Mouse (Mus musculus) liver, embryonic 13.5 days (tissue): ENCODE measurements around the gene Ak5. TPM values are rescaled to one million over a fixed set of nuclear protein-coding genes. Genes with fewer than 3 reads are reported as not detected.
"Not testable (repeated sequence)": the region's sequence is repeated elsewhere in the genome, so short reads cannot be mapped to it uniquely, and the experiment has no call there.

Experiments used
- ATAC-seq: fragments of 200-750 bp; cut with Nextera tagmentation; 2 replicates; pipeline ENCODE4 v1.8.0; 2017; ENCODE audit warnings: low read depth, mild to moderate bottlenecking, moderate number of reproducible peaks, moderate library complexity
- DNase-seq: peaks from one replicate; pipeline ENCODE4 v3.0.0; 2022
- H3K27ac ChIP-seq: fragments of 300-500 bp; sonication (generic); 2 replicates; pipeline ENCODE4 v1.5.1; 2015; ENCODE audit warnings: moderate library complexity, mild to moderate bottlenecking, inconsistent platforms
- H3K27me3 ChIP-seq: fragments of 300-500 bp; sonication (generic); 2 replicates; pipeline ENCODE4 v1.6.1; 2015; ENCODE audit warnings: mild to moderate bottlenecking, inconsistent platforms
- H3K36me3 ChIP-seq: fragments of 300-500 bp; sonication (generic); 2 replicates; pipeline ENCODE4 v1.6.1; 2015; ENCODE audit warnings: mild to moderate bottlenecking, inconsistent platforms
- H3K4me1 ChIP-seq: fragments of 300-500 bp; sonication (generic); replicated peaks from 2 replicates; pipeline ENCODE4 v1.6.1; 2015; ENCODE audit warnings: inconsistent platforms
- H3K4me2 ChIP-seq: fragments of 300-500 bp; sonication (generic); 2 replicates; pipeline ENCODE4 v1.6.1; 2015; ENCODE audit warnings: inconsistent platforms, mild to moderate bottlenecking, moderate library complexity
- H3K4me3 ChIP-seq: fragments of 300-500 bp; sonication (generic); replicated peaks from 2 replicates; pipeline ENCODE4 v1.5.1; 2015; ENCODE audit warnings: mild to moderate bottlenecking, inconsistent platforms
- H3K9ac ChIP-seq: fragments of 300-500 bp; sonication (generic); 2 replicates; pipeline ENCODE4 v1.6.1; 2015; ENCODE audit warnings: mild to moderate bottlenecking, inconsistent platforms
- H3K9me3 ChIP-seq: fragments of 300-500 bp; sonication (generic); replicated peaks from 2 replicates; pipeline ENCODE4 v1.6.1; 2016; ENCODE audit warnings: inconsistent platforms
- WGBS: fragments of 180-500 bp; shearing (Covaris S2); methylation state at CpG from one replicate; pipeline ENCODE4 v1.1.7; 2015; ENCODE audit not compliant: insufficient replicate concordance; 5-methylcytosine and 5-hydroxymethylcytosine counted together
- polyA plus RNA-seq: library from polyadenylated mRNA; unstranded; fragments of >200 nt; fragmentation: Nextera tagmentation; extraction: Ambion mirVana; gene quantifications from 2 replicates; pipeline ENCODE4 v1.2.1, GENCODE M21; 2015

The Ak5 gene
- polyA plus RNA-seq: 0.30 and 0.36 TPM in 2 replicates

- Histone ChIP-seq H3K9me3 (no peaks in the 10 kb centered on the region), H3K4me2 (peak within 1 kb of the TSS; percentile 59), H3K27me3 (peaks cover 70% of the 10 kb centered on the region), H3K4me1 (peaks cover 5% of the 10 kb centered on the region), H3K9ac (no peak within 1 kb of the TSS), H3K4me3 (peak within 1 kb of the TSS; percentile 43), H3K36me3 (no peaks in the 10 kb centered on the region), H3K27ac (no peak within 1 kb of the TSS)
- ATAC-seq: no peak
- DNase-seq: no peak
- WGBS: 2% methylated on average over 3 of the region's 5 CpGs
These were observed at the start of gene Ak5 for GRCm38 (mm10) chr3:152668239-152668638. TSS of gene Ak5 (minus strand) at chr3:152668360.

GRCm38 (mm10) chr3:152713991-152714902 lies 46.1 kb upstream of the Ak5 start, which contains the start of gene Pigk:
TSS of gene Pigk (plus strand) at chr3:152714100.
- Histone ChIP-seq H3K9ac (peak within 1 kb of the TSS; percentile 86), H3K27ac (peak within 1 kb of the TSS; percentile 48; the same call in 1 of the 2 replicates), H3K9me3 (no peaks in the 10 kb centered on the region), H3K36me3 (no peaks in the 10 kb centered on the region), H3K27me3 (no peaks in the 10 kb centered on the region), H3K4me3 (peak within 1 kb of the TSS; percentile 96), H3K4me1 (peaks cover 15% of the 10 kb centered on the region), H3K4me2 (peak within 1 kb of the TSS; percentile 83)
- DNase-seq: peak; percentile 87
- ATAC-seq: peak; percentile 86
- under 1% methylated on average over 48 of the region's 48 CpGs for WGBS

DNA sequence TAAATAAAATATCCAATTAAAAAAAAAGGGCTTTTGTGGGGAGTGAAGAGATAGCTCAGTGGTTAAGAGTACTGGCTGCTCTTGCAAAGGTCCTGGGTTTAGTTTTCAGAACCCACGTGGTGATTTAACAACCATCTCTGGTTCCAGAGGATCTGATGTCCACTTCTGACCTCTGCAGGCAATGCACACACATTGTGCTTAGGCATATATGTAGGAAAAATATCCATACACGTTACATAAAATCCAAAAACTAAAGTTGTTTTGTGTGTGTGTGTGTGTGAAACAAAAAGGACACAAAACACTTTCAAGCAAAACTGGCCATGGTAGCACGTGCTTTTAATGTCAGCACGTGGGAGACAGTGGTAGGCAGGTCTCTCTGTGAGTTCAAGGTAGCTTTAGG lies 44.8 kb upstream of the Ak5 start:
- H3K27me3 ChIP-seq: no peaks in the 10 kb centered on the region
- no peak overlapping the region for H3K4me3 ChIP-seq
- no peak overlapping the region for H3K9ac ChIP-seq
- H3K9me3 ChIP-seq: no peaks in the 10 kb centered on the region
- no peak overlapping the region for H3K4me2 ChIP-seq
- no peak overlapping the region for H3K27ac ChIP-seq
- peaks cover 15% of the 10 kb centered on the region for H3K4me1 ChIP-seq
- DNase-seq: no peak
- no peaks in the 10 kb centered on the region for H3K36me3 ChIP-seq
- WGBS: 57% methylated on average over 4 of the region's 4 CpGs
- ATAC-seq: no peak

DNA sequence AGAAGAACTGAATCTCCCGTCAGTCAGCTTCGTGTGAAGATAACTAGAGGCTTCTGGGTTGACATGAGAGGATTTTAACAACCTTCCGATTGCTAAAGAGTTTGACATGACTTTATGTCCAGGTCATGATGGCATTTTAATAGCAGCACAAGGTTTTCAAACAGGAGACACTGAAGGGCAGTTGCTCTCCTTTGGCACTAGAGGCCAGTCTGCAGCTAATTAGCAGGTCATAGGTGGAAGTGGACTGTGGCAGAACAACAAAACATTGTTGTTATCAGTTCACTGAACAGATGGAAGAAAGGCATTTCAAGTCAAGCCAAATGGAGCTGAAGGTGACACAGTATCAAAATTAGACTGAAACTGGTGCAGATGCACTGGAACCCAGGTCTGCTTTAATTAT lies 41.8 kb upstream of the Ak5 start:
- H3K9me3 ChIP-seq: no peaks in the 10 kb centered on the region
- ATAC-seq (no peak), DNase-seq (no peak)
- H3K4me3 ChIP-seq: no peak overlapping the region
- no peak overlapping the region for H3K9ac ChIP-seq
- no peaks in the 10 kb centered on the region for H3K27me3 ChIP-seq
- no peaks in the 10 kb centered on the region for H3K36me3 ChIP-seq
- no peak overlapping the region for H3K27ac ChIP-seq
- WGBS: 64% methylated on average over 3 of the region's 3 CpGs
- H3K4me2 ChIP-seq: no peak overlapping the region
- peaks cover 8% of the 10 kb centered on the region for H3K4me1 ChIP-seq

DNA sequence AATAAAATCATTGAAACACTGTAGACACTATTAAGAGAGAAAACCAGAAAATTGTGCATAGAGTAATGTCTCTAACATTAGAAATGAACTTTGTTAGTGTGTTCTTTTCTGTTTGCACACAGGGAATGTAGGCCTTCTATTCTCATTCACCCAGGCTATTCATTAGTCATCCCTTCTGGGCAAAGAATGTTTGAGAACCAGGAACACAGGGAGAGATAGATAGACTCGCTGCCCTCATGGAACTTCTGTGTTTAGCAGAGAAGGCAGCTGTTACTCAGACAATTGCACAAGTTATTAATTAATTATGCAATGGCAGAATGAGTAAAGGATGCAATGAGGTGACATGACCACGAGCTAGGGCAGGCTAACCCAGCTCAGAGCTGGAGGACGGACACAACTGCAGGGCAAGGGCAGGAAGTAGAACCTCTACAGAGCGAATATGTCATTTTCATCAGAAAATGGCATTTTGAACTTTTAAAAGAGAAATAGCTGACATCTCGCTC lies 39.2 kb upstream of the Ak5 start:
- DNase-seq: no peak
- 64% methylated on average over 5 of the region's 5 CpGs for WGBS

DNA sequence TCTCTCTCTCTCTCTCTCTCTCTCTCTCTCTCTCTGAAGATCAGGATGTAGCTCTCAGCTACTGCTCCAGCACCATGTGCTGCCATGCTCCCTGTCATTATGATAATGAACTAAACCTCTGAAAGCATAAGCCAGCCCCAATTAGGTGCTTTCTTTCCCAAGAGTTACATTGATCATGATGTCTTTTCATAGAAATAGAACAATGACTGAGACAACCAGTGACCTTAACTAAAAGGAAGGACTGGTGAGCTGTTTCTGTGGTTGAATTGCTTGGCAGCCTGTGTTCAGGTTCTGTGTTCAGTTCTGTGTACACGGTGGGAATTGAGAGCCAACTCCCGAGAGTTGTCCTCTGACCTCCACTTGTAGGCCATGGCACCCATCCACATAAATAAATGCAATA lies 38.7 kb upstream of the Ak5 start:
- DNase-seq (no peak), ATAC-seq (no peak)
- WGBS: 80% methylated on average over 2 of the region's 2 CpGs
- Histone ChIP-seq H3K27ac (no peak overlapping the region), H3K9me3 (no peaks in the 10 kb centered on the region), H3K4me1 (no peaks in the 10 kb centered on the region), H3K36me3 (no peaks in the 10 kb centered on the region), H3K4me3 (no peak overlapping the region), H3K4me2 (no peak overlapping the region), H3K9ac (no peak overlapping the region), H3K27me3 (no peaks in the 10 kb centered on the region)

More for the DNA sequence above, 39.2 kb upstream of the Ak5 start:
- H3K9me3 ChIP-seq: no peaks in the 10 kb centered on the region
- H3K4me1 ChIP-seq: no peaks in the 10 kb centered on the region
- no peak overlapping the region for H3K27ac ChIP-seq
- no peak overlapping the region for H3K4me2 ChIP-seq
- no peaks in the 10 kb centered on the region for H3K27me3 ChIP-seq
- no peak overlapping the region for H3K4me3 ChIP-seq
- H3K9ac ChIP-seq: no peak overlapping the region
- H3K36me3 ChIP-seq: no peaks in the 10 kb centered on the region
- ATAC-seq: no peak

DNA sequence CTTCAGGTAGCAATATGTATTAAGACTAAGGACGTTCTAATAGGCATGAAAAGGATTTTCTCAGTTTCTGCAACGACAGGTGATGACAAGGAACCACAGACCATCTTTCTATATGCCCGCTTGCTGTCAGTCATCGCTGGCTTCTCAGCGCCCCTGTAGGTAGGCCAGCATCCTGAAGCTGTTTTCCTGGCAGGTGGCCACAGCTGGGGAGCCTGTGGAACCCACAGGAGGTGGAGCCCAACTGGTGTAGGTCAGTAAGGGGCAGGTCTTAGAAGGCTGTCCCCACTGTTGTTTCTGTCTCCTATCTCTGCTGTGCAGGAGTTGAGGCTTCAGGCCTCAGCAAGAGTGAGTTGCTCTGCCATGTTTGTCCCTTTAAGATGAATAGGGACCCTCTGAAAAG lies 37.7 kb upstream of the Ak5 start:
- Histone ChIP-seq H3K4me2 (no peak overlapping the region), H3K36me3 (no peaks in the 10 kb centered on the region), H3K9ac (no peak overlapping the region), H3K4me1 (no peaks in the 10 kb centered on the region), H3K27ac (no peak overlapping the region), H3K4me3 (no peak overlapping the region), H3K27me3 (no peaks in the 10 kb centered on the region), H3K9me3 (no peaks in the 10 kb centered on the region)
- no peak for ATAC-seq
- DNase-seq: no peak
- 57% methylated on average over 5 of the region's 5 CpGs for WGBS

- H3K9ac ChIP-seq: no peak overlapping the region
- ATAC-seq: no peak
- no peaks in the 10 kb centered on the region for H3K4me1 ChIP-seq
- WGBS: 43% methylated on average over 8 of the region's 8 CpGs
- no peak overlapping the region for H3K4me3 ChIP-seq
- H3K27ac ChIP-seq: no peak overlapping the region
- no peaks in the 10 kb centered on the region for H3K9me3 ChIP-seq
- H3K4me2 ChIP-seq: no peak overlapping the region
- H3K27me3 ChIP-seq: no peaks in the 10 kb centered on the region
- H3K36me3 ChIP-seq: no peaks in the 10 kb centered on the region
- DNase-seq: no peak
These were observed 34.2 kb upstream of the Ak5 start for GRCm38 (mm10) chr3:152702274-152702843.

- not testable (repeated sequence) for H3K9ac ChIP-seq, DNase-seq, H3K4me2 ChIP-seq, H3K36me3 ChIP-seq, H3K4me3 ChIP-seq, H3K4me1 ChIP-seq, H3K9me3 ChIP-seq, ATAC-seq, H3K27ac ChIP-seq, H3K27me3 ChIP-seq
- 83% methylated on average over 8 of the region's 8 CpGs for whole genome bisulfite sequencing
These were observed 33.4 kb upstream of the Ak5 start for GRCm38 (mm10) chr3:152701536-152701935.

DNA sequence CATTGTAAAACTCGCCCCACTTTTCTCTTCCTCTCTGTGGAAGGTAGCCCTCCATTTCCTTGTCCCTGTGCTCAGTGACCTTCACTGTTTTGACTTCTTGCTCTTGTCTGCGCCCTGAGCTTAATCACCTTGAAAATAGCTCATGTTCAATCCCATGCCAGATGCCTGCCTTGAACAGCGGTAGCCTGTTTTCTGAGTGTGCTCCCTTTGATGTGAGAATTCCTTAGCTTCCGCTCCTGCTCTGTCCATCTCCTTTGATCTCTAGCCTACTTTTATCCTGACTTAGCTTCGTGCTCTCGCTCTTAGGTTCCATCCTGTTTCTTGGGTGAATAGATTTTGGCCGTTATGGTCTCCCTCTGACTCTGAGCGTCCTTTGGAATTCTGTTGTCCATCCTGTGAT lies 31.1 kb upstream of the Ak5 start:
- ATAC-seq (no peak), DNase-seq (no peak)
- Histone ChIP-seq H3K4me2 (no peak overlapping the region), H3K27ac (no peak overlapping the region), H3K4me1 (no peaks in the 10 kb centered on the region), H3K27me3 (no peaks in the 10 kb centered on the region), H3K9ac (no peak overlapping the region), H3K9me3 (no peaks in the 10 kb centered on the region), H3K4me3 (no peak overlapping the region), H3K36me3 (no peaks in the 10 kb centered on the region)
- 53% methylated on average over 8 of the region's 8 CpGs for WGBS

- Histone ChIP-seq H3K27ac (no peak overlapping the region), H3K4me2 (no peak overlapping the region), H3K4me3 (no peak overlapping the region), H3K9me3 (no peaks in the 10 kb centered on the region), H3K4me1 (no peaks in the 10 kb centered on the region), H3K36me3 (no peaks in the 10 kb centered on the region), H3K9ac (no peak overlapping the region), H3K27me3 (no peaks in the 10 kb centered on the region)
- DNase-seq (no peak), ATAC-seq (no peak)
- WGBS: 67% methylated on average over 5 of the region's 5 CpGs
These were observed 29.9 kb upstream of the Ak5 start for GRCm38 (mm10) chr3:152698017-152698416.
